Mouse (Mus musculus): ENCODE measurements around the gene Actl10.

Actl10 gene

DNA sequence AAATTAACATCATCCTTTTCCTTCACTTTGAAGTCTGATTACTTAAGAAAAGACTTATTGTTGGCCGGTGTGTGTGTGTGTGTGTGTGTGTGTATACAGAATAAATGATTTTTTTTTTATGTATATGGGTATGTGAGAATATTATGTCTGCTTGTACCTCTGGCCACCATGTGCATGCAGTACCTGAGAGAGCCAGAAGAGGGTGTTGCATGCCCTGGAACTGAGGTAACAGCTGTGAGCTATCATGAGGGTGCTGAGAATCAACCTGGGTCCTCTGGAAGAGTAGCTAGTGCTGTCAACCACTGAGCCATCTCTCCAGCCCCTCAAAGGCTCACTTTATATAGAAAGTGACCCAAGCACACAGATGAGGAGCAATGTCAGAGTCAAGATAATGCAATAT, 29.8 kb downstream of the Actl10 start:
- DNase-seq (ENCODE audit: low spot score in 2 of 2) = no peak

DNA sequence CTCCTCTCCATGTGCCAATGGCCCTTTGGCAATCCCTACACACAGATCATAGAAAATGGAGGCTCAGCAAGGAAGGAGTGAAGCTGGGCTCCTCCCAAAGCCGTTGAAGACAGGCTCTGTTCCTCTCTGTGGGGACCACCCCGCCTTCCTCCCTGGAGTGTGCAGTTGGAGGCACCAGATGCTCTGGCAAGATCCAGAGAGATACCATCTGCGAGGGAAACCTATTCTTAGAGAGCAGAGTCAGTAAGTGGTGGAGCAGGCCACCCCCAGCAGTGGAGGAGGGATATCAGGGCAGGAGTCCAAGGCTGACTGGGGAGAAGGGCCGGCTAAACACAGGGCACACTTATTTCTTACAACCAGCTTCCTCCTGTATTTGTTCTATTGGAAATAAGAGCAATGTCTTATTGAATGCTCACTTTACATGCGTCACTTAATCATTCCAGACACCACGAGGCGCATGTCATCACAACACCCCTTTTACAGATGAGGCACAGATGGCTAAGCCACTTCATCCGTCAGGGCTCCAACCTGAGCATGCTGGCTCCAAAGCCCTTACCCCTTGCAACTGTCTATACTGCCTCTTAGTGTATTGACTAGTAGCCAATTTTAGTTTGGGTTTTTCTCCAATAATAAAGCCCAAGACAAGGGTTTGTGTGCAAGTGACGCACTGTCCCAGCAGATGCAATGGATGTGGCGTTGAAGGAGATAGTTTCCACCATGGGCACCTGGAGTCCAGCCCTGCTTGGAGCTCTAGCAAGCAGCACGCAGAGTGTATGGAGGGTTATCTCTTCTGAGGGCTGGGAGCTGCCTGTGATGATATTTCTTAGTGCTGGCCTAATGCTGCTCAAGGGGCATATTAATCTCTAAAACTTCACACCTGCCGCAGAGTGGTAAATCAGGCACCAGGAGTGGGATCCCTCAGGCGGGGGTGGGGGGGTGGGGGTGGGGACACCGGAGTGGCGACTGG, 32.6 kb downstream of the Actl10 start:
- DNase-seq (ENCODE audit: low spot score in 2 of 2) = no peak

DNA sequence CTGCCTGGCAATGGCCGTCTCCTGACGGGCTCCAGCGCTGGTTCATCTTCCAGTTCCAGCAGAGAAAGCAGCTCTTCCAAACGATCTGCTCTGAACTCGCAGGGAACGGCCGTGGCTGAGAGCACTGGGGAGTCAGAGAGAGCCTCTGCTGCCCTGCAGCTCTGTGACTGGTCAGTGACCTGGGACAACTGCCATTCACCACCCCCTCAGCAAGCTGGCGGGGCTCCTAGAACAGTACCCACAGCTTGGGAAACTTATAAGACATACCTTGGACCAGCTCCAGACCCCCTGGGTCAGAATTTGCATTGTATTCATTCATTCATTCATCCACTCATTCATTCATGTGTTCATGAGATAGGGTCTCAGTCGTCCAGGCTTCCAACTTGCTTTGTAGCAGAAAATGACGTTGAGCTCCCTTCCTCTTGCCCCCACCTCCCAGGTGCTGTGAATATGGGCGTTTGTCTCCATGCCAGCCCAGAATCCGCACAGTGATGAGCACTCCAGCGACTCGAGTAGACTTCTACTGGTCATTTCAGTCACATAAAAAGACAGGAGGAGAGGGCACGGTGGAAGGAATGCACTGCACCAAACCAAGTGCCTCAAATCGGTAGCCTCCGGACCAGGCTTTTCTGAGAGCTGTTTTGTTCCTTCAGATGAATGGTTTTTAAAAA, 33.5 kb downstream of the Actl10 start:
- no peak for DNase-seq (ENCODE audit: low spot score in 2 of 2)

DNA sequence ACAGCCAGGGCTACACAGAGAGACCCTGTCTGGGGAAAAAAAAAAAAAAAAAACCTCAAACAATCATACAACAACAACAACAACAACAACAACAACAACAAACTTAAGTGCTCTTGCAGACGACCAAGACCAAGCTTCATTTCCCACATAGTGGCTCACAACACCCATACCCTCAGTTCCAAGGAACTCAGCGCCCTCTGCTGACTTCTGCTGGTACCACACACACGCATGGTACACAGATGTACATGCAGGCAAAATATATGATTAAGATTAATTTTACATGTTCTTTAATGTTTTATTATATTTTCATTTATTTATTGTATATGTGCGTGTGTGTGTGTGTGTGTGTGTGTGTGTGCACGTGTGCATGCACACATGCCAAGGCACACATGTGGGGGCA, 34.8 kb downstream of the Actl10 start:
- DNase-seq (ENCODE audit: low spot score in 2 of 2) = no peak

DNA sequence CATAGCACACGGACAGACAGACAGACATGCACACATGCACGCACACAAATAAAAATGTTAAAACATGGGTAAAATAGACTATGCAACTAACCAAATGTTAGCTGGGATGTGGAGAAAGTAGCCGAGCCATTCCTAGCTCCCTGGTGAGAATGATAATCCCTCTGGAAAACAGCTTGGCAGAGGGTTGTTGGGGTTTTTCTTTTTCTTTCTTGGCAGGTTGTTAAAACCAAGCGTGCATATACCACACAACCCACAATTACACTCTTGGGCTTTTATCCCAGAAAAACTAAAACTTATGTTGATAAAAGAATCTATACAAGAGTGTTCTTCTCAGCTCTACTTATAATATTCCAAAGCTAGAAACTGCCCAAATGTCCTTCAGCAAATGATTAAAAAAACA, 37.5 kb downstream of the Actl10 start:
- no peak for DNase-seq (ENCODE audit: low spot score in 2 of 2)

DNA sequence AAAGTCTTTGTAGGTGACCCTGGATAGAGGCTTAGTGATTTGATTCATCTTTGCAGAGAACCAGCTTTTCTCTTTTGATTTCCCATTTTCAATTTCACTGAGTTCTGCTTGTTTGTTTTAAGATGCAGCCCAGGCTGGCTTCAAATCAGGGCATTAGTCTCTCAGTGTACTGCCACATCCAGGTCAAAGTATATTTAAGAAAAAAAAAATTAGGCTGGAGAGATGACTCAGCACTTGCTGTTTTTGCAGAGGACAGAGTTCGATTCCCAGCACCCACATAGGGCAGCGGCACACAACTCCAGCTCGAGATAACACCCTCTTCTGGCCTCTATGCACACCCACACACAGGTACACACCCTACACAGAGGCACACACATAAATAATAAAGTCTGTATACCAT, 39.7 kb downstream of the Actl10 start:
- DNase-seq (ENCODE audit: low spot score in 2 of 2) = no peak

DNA sequence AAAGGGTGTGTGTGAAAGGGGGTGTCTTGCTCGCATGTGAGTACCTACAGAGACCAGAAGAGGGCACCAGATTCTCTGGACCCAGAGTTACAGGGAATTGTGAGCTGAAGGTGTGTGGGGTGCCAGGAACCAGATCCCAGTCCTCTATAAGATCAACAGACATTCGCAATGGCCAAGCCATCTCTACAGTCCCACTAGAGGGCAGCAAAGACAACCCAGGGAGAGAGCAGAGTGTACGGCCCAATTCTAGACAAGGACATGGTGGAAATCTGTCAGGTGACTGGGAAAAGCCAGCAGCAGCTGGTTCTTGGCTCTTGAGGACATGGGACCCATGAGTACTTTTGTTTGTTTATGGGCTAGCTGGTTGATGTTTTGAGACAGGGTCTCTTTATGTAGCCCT, 41.4 kb downstream of the Actl10 start:
- no peak for DNase-seq (ENCODE audit: low spot score in 2 of 2)

DNA sequence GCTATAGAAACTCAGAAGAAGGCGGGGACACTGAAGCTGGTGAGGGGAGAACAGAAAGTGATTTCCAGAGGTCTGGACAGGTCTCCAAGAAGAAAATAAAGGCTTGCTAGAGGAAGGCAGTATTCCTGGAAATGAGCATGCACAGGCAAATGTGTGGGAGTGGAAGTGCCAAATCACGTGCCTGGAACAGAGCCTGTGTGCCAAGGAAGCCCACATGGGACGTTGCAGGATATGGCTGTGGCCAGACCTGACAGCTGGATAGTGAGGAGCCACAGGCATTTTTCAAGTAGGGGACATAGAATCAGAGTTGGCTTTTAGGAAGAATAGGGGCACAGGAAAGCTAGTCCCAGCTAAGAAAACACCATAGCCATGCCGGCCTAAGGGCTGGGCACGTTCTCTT, 44.2 kb downstream of the Actl10 start:
- DNase-seq (ENCODE audit: low spot score in 2 of 2) = no peak

DNA sequence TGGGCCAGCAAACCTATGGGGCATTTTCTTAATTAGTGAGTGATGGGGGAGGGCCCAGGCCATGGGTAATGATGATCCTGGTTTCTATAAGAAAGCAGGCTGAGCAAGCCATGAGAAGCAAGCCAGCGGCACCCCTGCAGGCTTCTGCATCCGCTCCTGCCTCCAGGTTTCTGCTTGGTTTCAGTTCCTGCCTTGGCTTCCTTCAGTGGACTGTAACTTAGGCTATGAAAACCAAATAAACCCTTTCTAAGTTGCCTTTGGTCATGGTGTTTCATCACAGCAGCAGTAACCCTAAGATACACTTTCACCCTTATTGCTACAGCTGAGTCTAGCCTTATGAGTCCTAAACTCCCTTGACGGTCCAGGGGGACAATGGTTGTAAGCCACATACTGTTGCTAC, 45.8 kb downstream of the Actl10 start:
- DNase-seq (ENCODE audit: low spot score in 2 of 2) = no peak

DNA sequence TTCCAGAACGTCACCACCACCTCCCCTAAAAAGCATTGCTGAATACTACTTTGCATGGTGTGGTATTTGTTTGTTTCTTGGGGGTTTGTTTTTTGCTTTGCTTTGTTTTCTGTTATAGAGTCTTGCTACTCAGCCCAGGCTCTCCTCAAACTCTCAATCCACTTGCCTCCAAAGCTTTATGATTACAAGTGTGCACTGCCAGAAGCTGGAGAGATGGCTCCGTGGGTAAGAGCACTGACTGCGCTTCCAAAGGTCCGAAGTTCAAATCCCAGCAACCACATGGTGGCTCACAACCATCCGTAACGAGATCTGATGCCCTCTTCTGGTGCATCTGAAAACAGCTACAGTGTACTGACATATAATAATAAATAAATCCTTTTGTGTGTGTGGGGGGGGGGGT, 49.0 kb downstream of the Actl10 start:
- DNase-seq (ENCODE audit: low spot score in 2 of 2) = no peak

DNA sequence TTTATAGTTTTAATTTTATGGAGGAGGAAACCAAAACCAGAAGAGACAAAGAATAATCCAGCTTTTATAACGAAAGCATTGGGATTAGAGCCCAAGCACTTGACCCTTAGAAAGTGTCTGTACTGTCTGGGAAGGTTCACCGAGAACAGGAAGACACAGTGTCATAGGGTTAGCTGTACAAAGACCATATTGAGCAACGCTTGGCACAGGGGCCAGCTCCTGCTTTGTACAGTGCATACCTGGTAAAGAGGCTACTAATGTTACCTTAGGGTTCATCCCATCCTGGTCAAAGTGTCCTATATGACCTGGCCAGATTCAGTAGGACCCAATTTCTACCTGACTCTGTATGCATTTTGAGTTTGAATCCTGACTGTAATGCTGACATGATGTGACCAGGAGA, 49.7 kb downstream of the Actl10 start:
- no peak for DNase-seq (ENCODE audit: low spot score in 2 of 2)

Measured in urinary bladder, adult 18-20 months (tissue).